22 mouse cellular contexts compared by ENCODE assay signal in genomic region chr17:87873943-87874342, GRCm38 (mm10). TPM values are rescaled to one million over a fixed set of nuclear protein-coding genes. Genes with fewer than 3 reads are reported as not detected.
"Had no signal": no experiment of that assay in that cellular context is flagged by ENCODE, and none has a peak within 500 bp of the region (broad histone marks: within the 10 kb centered on the region; RNA-seq: fewer than 3 reads in every experiment).

No protein-coding gene starts in this region.

- H3K27ac ChIP-seq: kidney, postnatal 0 days; limb, embryonic 15.5 days; liver, embryonic 14.5 days; midbrain, embryonic 13.5 days; neural tube, embryonic 12.5 days had no signal

- H3K4me3 ChIP-seq: limb, embryonic 15.5 days; midbrain, embryonic 13.5 days; myocyte; neural tube, embryonic 12.5 days had no signal

- H3K9ac ChIP-seq: limb, embryonic 15.5 days; liver, embryonic 14.5 days; midbrain, embryonic 13.5 days; neural tube, embryonic 12.5 days had no signal

- DNase-seq: kidney, adult 9 months; kidney, postnatal 36 days; left cerebral cortex, postnatal 4 days; lung, adult 18-20 months; retina, postnatal 1 day; right cerebral cortex, postnatal 4 days; thymus, adult 2 months; thymus, postnatal 25 days had no signal

- H3K4me2 ChIP-seq: limb, embryonic 15.5 days; midbrain, embryonic 13.5 days; neural tube, embryonic 12.5 days had no signal

- ATAC-seq: intestine, postnatal 0 days; midbrain, embryonic 13.5 days had no signal

- H3K27me3 ChIP-seq: limb, embryonic 15.5 days; neural tube, embryonic 12.5 days had no signal

- H3K36me3 ChIP-seq: limb, embryonic 15.5 days; midbrain, embryonic 13.5 days; neural tube, embryonic 12.5 days had no signal

- H3K9me3 ChIP-seq: limb, embryonic 15.5 days; midbrain, embryonic 13.5 days; neural tube, embryonic 12.5 days had no signal

RNA-seq across cellular contexts. Expression of gene Rpl36-ps4, which starts 46.8 kb away (rescaled TPM):
- total RNA-seq: layer of hippocampus, adult 18-20 months; layer of hippocampus, postnatal 10 days; left cerebral cortex, postnatal 10 days; left cerebral cortex, postnatal 4 days; megakaryocyte-erythroid progenitor cell, adult 5-6 weeks had no signal
- polyA plus RNA-seq: intestine, postnatal 0 days; kidney, postnatal 0 days; limb, embryonic 15.5 days; liver, embryonic 14.5 days; lung, embryonic 16.5 days; midbrain, embryonic 13.5 days; myocyte; neural tube, embryonic 12.5 days; stomach, embryonic 14.5 days; testis, adult 2 months; thymus, adult 2 months had no signal
